Mouse (Mus musculus) left cerebral cortex, adult 2 months (tissue): ENCODE data around the gene Snapc5. TPM values are rescaled to one million over a fixed set of nuclear protein-coding genes. Genes with fewer than 3 reads are reported as not detected.
A peak's percentile ranks its signal among the peaks of the same experiment; 100 is the strongest.
"Not testable (repeated sequence)": the region's sequence is repeated elsewhere in the genome, so short reads cannot be mapped to it uniquely, and the experiment has no call there.

Experiments
- DNase-seq, 2 experiments: peaks; one replicate each; pipeline ENCODE4 v3.0.0; 2021 to 2022; ENCODE audit warnings: low spot score in 2 of 2, mixed read lengths in 1 of 2; ENCODE audit errors: extremely low spot score in 1 of 2
- H3K27ac ChIP-seq: fragments of 200-600 bp; 2 replicates; pipeline ENCODE4 v1.8.1; 2022
- H3K4me3 ChIP-seq: fragments of 200-600 bp; 2 replicates; pipeline ENCODE4 v1.8.1; 2022
- CTCF ChIP-seq: fragments of 200-600 bp; IDR thresholded peaks from 2 replicates; pipeline ENCODE4 v1.8.1; 2022; ENCODE audit warnings: antibody characterized with exemption, mild to moderate bottlenecking, moderate library complexity
- intact Hi-C: fragments of 180-260 bp; cut with DNase I; formaldehyde crosslinking; loops from one replicate; pipeline ENCODE4 v1.15.1; 2025
- total RNA-seq, 2 experiments: library from RNA; stranded (reverse); gene quantifications; 2 replicates each; pipeline ENCODE4 v1.2.3; 2021

Snapc5 gene
- total RNA-seq, 2 experiments from 2014 or later, result 20.5 to 21.6 TPM

DNA sequence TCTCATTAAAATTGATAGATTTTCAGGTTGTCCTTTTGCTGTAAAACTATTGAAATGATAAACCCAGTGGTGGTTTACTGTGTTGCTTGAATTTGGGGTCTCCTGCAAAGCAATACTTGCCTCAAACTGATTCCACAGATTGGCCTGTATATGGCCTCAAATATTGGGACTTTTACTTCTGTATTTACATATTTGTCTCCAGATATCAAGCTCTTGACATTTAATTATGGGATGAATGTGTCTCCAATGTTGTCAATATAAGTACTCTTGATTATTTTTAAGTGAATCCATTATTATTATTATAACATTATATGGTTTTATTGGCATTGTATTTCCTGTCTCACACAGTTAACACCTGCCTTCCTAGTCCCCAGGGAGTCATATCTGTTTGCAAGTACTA, 4.7 kb upstream of the Snapc5 start:
- Histone ChIP-seq H3K27ac (no peak overlapping the region; the same call in 1 of the 2 replicates), H3K4me3 (peak overlapping the region; percentile 97)
- intact Hi-C loops, result loop anchor here (10.0 kb wide), 1 partner anchor 560 kb away; the partner anchor contains the start of gene Rab11a
- no peak for DNase-seq
- TF ChIP-seq CTCF, result no peak

DNA sequence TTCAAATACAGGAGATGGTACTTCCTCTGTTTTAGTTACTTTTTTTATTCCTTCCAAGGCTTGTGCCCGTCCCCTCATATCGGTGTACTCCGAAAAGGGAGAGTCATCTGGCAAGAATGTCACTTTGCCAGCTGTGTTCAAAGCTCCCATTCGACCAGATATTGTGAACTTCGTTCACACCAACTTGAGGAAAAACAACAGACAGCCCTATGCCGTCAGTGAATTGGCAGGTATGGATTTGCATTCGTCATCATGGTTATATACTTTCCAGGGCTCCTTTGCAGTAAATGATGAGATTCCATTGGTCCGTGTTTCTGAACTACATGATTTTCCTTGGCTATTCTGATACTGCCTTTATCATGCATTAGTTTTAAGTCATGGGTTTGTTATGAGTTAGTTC, 4.3 kb upstream of the Snapc5 start:
- no peak for TF ChIP-seq CTCF
- H3K27ac ChIP-seq, result no peak overlapping the region
- intact Hi-C loops, result loop anchor here (10.0 kb wide), 1 partner anchor 560 kb away; the partner anchor contains the start of gene Rab11a
- no peak for DNase-seq
- peak overlapping the region; percentile 97 for H3K4me3 ChIP-seq

DNA sequence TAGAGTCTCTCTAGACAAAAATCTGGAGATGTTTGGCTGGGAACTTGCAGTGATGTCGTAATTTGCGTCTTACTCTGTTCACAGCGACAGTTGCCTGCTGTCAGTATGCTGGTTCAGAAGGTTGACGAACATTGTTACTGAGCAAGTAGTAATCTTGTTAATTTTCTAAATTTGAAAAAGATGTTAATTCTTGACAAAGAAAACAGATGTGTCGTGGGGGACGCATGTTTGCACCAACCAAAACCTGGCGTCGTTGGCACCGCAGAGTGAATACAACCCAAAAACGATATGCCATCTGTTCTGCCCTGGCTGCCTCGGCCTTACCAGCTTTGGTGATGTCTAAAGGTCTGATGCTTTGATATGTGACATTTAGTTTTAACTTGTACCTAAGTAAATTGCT, 3.7 kb upstream of the Snapc5 start:
- no peak for DNase-seq
- H3K27ac ChIP-seq, result no peak overlapping the region
- no peak for TF ChIP-seq CTCF
- intact Hi-C loops, result loop anchor here (10.0 kb wide), 1 partner anchor 559 kb away; the partner anchor contains the start of gene Rab11a
- no peak overlapping the region; the same call in 1 of the 2 replicates for H3K4me3 ChIP-seq

DNA sequence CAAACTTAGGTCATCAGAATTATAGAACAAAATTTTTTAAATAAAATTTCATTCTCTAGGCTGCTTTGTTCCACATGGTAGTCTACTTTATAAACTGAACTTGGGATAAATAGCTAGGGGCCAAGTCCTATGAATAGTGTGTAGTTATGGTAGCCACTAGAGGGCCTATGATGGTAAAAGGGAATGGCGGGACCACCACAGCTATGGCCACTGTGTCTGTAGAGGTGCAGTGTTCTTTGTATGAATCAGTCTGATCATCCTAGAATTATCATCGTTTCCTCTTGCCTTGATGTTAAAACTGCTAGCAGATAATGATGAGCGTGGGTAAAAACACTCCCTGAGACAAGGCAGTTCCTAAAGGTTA, 482 bp upstream of the Snapc5 start:
- TF ChIP-seq CTCF, result peak; percentile 38
- H3K27ac ChIP-seq, result peak overlapping the region; percentile 68
- H3K4me3 ChIP-seq, result peak overlapping the region; percentile 79
- DNase-seq, result no peak
- intact Hi-C loops, result loop anchor here (2.0 to 10.0 kb wide), 2 partner anchors 94 to 556 kb away; partner anchors contain the start of gene Rab11a

DNA sequence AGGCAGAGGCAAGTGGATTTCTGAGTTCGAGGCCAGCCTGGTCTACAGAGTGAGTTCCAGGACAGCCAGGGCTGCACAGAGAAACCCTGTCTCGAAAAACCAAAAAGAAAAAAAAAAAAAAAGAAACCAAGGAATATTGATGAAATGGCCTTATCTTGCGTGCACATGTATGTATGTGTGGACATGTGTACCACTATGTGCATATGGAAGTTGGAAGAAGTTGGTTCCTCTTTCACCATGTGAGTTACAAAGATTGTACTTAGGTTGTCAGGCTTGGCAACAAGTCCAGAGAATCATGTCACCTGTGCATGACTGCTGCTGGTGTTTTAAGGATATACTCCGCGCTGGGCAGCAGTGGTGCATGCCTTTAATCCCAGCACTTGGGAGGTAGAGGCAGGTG, 4.2 kb downstream of the Snapc5 start:
- DNase-seq, H3K27ac ChIP-seq, H3K4me3 ChIP-seq, intact Hi-C loops: not testable (repeated sequence)

DNA sequence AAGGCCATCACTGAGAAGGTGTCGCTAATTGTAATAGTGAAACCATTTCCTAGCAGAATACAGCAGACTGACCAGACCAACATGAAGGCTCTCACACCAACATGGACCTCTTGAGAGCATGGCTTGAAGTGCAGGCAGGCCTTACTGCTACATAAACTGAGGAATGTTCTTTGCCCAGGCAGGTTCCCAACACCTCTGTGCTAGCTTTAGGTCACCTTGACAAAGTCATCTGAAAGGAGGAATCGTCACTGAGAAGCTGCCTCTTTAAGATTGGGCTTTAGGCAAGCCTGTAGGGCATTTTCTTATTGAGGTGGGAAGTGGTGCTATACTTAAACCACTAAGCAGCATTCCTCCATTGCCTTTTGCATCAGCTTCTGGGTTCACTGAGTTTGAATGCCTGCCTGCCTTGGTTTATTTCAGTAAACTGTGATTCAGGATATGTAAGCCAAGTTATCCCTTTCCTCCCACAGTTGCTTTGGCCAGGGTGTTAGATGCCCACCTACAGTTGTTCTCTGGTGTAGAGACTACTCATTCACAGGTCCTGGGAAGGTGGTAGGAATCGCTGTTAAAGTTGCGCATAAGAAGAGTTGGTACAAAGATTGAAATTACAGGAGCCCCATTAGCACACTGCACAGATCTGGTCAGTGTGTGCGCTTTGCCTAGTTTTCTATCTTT, 5.2 kb downstream of the Snapc5 start:
- no peak overlapping the region for H3K4me3 ChIP-seq
- no peak for DNase-seq
- peak overlapping the region; percentile 42 for H3K27ac ChIP-seq
- intact Hi-C loops, result no loop called here
- no peak for TF ChIP-seq CTCF

DNA sequence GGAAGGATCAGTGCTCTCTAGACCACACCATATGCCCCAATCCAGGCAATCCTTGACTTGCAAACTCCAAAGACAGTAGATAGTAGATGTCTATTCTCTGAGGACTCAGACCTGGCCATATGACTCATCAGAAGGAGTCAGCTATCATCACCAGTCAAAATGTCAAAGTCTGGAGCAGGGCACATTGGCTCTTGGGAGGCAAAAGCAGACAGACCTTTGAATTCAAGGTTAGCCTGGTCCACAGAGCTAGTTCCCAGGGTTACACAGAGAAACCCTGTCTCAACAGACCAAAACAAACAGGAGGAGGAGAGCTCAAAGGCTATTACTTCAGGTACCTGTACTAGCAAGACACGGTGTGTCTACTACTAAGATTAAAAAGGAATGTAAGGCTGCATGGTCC, 14.8 kb downstream of the Snapc5 start:
- Histone ChIP-seq H3K4me3 (no peak overlapping the region), H3K27ac (no peak overlapping the region)
- TF ChIP-seq CTCF, result no peak
- intact Hi-C loops, result no loop called here
- DNase-seq, result no peak

DNA sequence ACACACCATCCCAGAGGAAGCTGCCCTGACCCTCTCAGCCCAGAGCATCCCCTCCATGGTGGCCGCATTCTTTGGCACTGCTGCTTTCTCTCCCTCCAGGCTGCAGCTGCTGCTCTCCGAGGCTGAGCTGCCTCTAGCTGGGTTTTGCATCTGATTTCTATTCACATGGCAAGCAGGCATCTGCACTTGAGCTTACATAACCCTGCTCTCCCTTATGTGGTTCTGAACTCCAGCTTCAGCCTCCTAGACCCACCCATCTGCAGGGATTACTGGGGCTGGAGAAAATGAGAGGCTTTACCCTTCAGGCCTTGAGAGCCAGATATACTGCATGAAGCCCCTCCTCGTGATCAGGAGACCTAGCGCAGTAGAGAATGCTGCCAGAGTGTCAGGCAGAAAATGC, 16.5 kb downstream of the Snapc5 start:
- TF ChIP-seq CTCF, result no peak
- peak overlapping the region; percentile 90 for H3K27ac ChIP-seq
- H3K4me3 ChIP-seq, result no peak overlapping the region
- intact Hi-C loops, result loop anchor here (1.0 kb wide), 1 partner anchor 58 kb away; the partner anchor contains the start of gene Map2k1
- DNase-seq, result peak; percentile 65 to 68

DNA sequence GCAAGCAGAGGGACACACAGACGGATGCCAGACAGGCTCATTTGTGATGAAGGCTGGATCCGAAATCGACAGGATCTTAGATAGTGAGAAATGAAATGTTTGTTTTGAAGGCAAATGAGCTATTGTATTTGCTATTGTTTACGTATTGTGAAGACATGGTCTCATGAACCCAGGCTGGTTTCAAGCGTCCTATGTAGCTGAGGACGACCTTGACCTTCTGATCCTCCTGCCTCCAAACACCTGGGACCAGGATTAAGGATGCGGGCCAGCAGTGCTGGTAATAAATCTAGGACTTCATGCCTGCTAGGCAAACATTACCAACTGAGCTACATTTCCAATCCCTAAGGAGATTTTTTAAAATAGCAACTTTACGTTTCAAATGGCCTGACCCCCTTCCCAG, 18.4 kb downstream of the Snapc5 start:
- Histone ChIP-seq H3K4me3 (no peak overlapping the region), H3K27ac (no peak overlapping the region)
- DNase-seq, result no peak
- no peak for TF ChIP-seq CTCF
- intact Hi-C loops, result no loop called here

DNA sequence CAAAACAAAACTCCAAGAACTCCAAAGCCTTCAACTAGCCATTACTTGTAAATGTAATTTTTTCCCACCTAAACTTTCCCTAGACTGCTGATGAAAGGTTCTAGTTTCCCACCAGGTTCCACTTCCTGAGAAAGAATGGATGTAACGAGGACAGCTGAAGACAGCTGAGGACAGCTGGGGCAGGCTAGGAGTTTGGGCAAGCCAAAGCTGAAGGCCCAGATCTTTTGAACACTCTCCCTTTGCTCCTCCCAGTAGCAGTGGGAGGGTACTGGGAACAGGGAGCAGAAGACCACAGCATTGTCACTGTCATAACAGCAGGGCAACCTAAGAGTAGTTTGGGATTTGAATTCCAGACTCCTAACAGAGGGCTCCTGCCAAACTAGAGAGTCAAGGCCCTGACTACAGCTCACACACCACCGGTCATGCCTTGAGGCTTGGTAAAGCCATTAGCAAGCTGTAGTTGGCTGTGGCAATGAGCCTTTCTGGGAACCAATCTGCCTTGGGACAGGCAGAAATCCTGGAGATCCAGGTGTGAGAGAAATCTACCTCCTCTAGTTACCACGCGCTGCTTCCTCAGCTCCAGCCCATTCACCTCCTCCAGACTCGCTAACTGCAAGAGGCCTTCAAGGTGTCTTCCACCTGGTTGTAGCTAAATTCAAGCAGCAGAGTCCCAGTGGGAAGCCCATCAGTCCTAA, 19.1 kb downstream of the Snapc5 start:
- intact Hi-C loops, result no loop called here
- no peak for DNase-seq
- Histone ChIP-seq H3K27ac (no peak overlapping the region), H3K4me3 (no peak overlapping the region)
- TF ChIP-seq CTCF, result no peak

DNA sequence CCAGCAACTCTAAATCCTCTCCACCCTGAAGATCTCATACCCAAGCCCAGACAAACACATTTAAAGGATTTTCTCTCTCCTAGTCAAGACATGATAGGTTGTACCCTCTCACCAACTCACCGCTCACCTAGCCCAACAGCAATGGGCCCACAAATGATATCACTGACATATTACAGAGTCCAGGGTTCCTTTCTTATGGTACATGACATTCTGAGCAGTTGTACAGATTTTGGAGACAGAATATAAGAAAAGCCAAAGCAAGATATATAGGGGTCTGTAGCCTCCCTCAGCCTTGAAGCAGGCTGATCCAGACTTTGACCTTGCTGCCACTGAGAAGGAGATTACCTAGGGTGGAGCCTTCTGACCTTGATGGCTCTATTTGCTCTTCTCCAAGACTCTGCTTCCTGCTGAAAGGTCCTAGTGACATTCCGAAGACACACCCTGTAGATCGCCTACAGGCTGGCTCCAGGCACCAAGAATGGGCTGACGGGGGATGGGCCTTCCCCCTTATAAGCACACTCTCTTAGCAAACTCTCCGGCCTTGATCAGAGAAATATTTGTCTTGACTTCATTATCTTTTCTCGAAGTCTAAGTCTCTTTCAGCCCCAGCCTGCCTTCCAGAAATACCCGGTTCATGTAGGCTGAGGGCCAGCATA, 19.8 kb downstream of the Snapc5 start:
- intact Hi-C loops, DNase-seq, H3K27ac ChIP-seq, H3K4me3 ChIP-seq: not testable (repeated sequence)

DNA sequence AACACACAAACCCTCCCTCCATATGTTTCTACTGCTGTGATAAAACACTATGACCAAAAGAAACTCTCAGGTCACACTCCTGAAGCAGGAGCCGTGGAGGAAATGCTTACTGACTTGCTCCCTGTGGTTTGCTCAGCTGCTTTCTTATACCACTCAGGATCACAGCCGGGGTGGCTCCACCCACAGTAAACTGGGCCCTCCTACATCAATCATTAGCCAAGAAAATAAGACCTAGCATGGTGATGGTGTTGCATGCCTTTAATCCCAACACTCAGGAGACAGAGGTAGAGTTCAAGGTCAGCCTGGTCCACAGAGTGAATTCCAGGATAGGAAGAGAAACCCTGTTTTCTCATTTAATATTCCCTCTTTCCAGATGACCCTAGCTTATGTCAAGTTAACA, 20.8 kb downstream of the Snapc5 start:
- Histone ChIP-seq H3K4me3 (no peak overlapping the region), H3K27ac (no peak overlapping the region)
- no peak for DNase-seq
- intact Hi-C loops, result no loop called here
- no peak for TF ChIP-seq CTCF
